Mouse (Mus musculus) brain, embryonic 14.5 days (tissue): ENCODE measurements around the gene Greb1. TPM values are rescaled to one million over a fixed set of nuclear protein-coding genes. Genes with fewer than 3 reads are reported as not detected.
A peak's percentile ranks its signal among the peaks of the same experiment; 100 is the strongest.

Experiments
- DNase-seq: peaks from one replicate; pipeline ENCODE4 v3.0.0-alpha.2; 2011; ENCODE audit warnings: low read depth
- CTCF ChIP-seq: fragments of 200-500 bp; IDR thresholded peaks from 2 replicates; pipeline ENCODE4 v1.5.1; 2012; ENCODE audit warnings: inconsistent platforms, mild to moderate bottlenecking, moderate library complexity, borderline replicate concordance; ENCODE audit not compliant: insufficient read depth, insufficient read length; ENCODE audit errors: extremely low read depth
- POLR2A ChIP-seq: fragments of 200-500 bp; IDR thresholded peaks from 2 replicates; pipeline ENCODE4 v1.6.1; 2012; ENCODE audit warnings: mild to moderate bottlenecking, inconsistent platforms, borderline replicate concordance; ENCODE audit not compliant: poor library complexity, insufficient read depth, insufficient read length, severe bottlenecking; ENCODE audit errors: extremely low read depth
- polyA plus RNA-seq: library from polyadenylated mRNA; depleted of rRNA; stranded (reverse); fragments of >200 nt; gene quantifications from 2 replicates; pipeline ENCODE4 v1.2.3, GENCODE M21; 2012

Gene Greb1
- polyA plus RNA-seq, 1 experiment = 4.8 TPM

- TF ChIP-seq CTCF = no peak
- TF ChIP-seq POLR2A = no peak
- no peak for DNase-seq
Observed at GRCm38 (mm10) chr12:16690631-16691030, 110.1 kb downstream of the Greb1 start.

- DNase-seq = no peak
- TF ChIP-seq CTCF (no peak), POLR2A (no peak)
Observed at GRCm38 (mm10) chr12:16672246-16672645, 128.4 kb downstream of the Greb1 start.

DNA sequence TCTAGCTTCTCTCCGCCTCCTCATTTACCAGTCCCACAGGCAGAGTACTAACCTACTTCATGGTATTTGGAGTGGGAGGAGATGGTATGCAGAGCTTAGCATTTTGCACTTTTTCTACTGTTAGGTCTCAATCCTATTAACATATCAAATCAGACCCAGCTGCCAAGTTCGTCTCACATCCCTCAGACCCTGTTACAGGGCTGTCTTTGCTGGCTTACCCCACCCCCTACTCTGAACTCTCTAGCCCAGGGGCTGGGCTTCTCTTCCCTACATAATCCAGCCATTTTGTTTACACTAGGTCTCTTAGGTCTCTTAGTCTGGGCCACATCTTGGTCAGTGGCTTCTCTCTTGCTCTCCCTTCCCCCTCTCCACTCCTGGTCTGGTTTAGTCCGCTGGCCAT, 131.5 kb downstream of the Greb1 start:
- peak; percentile 20 for DNase-seq
- TF ChIP-seq POLR2A (no peak), CTCF (no peak)

- TF ChIP-seq CTCF (no peak), POLR2A (no peak)
- peak; percentile 27 for DNase-seq
Observed at GRCm38 (mm10) chr12:16665022-16665421, 135.7 kb downstream of the Greb1 start.

GRCm38 (mm10) chr12:16662955-16663585, 137.6 kb downstream of the Greb1 start:
- TF ChIP-seq CTCF = no peak
- TF ChIP-seq POLR2A = no peak
- DNase-seq = peak; percentile 38

DNA sequence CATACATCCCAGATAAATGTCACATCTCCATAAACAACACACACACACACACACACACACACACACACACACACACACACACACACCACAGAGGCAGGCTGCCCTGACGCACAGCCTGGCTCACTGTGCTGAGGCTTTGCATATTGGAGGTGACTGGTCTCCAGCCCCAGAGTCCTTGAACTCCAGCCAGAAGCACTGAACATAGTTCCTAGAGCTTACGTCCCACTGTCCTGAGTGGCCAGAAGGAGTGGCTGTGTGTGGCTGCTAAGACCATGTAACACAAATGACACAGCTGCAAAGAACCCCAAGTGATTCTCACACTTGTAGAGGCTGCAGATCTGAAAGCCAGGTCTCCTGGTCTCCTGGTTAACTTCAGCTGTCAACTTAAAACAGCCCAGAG, 138.8 kb downstream of the Greb1 start:
- no peak for TF ChIP-seq CTCF
- no peak for TF ChIP-seq POLR2A
- DNase-seq = no peak

DNA sequence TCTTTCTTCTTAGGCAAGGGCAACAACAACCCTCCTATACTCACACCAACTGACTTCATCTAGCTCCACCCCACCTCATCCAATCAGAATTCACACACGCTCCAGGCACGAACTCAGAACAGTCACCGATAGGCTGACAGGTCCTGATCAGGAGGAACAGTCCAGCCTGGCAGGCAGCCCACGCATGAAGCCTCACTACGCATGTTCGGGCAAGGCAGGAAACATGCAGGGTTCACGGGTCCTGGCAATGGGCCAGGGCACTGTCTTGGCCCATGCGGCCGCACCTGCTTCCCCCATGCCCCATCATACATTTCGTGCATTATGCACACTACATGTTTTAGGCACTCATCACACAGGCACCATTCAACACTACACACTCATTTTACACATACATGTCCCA, 139.2 kb downstream of the Greb1 start:
- no peak for DNase-seq
- TF ChIP-seq POLR2A (no peak), CTCF (no peak)

DNA sequence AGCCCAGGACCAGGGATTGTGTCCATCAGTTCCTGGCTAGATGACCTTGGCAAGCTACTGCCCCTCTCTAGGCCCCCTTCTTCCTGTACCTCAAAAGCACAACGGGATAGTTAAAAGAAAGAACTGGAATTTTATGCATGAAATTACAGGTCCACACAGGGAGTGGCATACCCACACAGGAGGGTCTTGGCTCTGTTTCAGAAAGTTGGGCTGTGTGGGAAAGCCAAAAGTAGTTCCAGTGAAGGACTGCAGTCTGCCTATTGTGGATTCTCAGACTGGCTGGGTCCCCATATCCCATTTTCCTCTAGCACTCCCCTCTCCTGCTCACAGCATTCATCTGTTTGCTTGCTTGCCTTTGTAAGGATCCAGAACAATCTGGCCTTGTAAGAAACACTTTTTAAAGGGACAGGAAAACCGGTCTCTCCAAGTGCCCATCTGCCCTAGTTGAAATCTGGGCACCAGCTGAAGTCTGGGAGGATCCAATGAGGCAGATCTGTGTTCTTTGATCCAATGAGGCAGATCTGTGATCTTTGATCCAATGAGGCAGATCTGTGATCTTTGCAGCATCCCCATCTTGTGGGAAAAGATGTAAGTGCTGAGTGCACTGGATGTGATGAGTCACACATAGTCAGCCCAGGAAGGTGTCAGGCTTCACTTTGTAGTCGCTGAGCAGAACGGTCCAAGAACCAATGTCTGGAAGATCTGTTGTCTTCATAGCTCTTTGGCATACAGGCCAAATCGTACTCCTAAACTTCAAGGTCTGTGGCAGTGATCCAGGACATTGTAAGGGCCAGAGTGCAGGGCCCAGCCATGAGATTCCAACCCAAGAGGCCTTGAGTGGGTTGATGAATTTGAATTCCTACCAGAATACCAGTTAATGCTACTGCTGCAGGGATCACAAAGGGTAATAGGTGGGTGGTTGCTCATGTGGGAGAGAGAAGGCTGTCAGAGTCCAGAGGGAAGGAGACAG, 143.5 kb downstream of the Greb1 start:
- TF ChIP-seq POLR2A (no peak), CTCF (no peak)
- DNase-seq = no peak

DNA sequence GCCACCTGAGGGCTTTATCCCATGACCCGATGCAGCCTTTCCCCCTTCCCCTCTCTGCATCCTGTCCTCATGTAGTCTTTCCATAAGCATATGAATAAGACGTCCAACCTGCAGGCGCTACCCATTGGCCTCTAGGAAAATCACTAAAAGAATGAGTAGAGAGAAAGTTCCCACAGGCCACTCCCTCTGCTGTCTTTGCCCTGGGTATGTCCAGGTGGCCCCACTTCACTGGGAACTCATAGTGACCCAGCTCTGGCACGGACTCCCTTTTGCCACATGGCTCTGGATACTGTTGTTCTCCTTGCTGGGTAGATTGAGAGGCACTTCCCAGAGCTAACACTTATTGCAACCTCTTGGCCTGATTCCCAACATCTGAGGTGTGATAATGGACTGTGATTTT, 145.1 kb downstream of the Greb1 start:
- DNase-seq = no peak
- no peak for TF ChIP-seq CTCF
- TF ChIP-seq POLR2A = no peak

DNA sequence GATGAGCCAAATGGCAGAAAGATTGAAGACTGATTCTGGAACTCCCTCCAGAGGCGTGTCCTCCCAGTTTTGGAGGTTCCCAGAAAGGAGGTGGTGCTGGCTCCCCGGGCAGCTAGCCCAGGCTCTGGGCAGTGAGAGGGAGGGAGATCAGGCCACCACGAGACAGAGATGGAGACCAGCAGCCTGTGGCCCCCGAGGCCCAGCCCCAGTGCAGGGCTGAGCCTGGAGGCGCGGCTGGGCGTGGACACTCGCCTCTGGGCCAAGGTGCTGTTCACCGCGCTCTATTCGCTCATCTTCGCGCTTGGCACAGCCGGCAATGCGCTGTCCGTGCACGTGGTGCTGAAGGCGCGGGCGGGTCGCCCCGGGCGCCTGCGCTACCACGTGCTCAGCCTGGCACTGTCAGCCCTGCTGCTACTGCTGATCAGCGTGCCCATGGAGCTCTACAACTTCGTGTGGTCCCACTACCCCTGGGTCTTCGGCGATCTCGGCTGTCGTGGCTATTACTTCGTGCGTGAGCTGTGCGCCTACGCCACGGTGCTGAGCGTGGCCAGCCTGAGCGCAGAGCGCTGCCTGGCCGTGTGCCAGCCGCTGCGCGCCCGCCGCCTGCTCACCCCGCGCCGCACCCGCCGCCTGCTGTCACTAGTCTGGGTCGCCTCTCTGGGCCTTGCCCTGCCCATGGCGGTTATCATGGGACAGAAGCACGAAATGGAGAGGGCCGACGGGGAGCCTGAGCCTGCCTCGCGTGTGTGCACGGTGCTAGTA, 147.2 kb downstream of the Greb1 start, which contains the start of gene Ntsr2:
Ntsr2 (plus strand) TSS at position 51 of the 762 bp plus-strand sequence.
- TF ChIP-seq POLR2A = no peak
- TF ChIP-seq CTCF = no peak
- DNase-seq = peak; percentile 81

DNA sequence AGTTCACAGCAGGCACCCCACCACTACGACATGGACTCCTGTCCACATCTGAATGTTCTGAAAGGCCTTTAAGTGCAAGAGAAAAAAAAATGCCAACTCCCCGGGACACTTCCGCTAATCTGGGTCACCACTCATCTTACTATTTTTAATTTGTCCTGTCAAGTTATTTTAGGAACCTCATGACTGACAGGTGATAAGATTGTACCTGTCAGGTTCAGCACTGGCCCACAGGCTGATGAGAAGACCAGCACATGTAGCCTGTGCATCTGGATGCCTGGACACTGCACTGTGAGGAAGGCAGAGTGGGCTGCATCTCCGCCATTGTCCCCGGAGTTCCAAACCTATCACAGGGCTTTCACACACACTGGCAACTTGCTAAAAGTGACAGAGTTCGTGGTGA, 150.9 kb downstream of the Greb1 start:
- TF ChIP-seq CTCF (no peak), POLR2A (no peak)
- no peak for DNase-seq
